In genomic region chr15:101007236-101007635, GRCm38 (mm10) we compare ENCODE assay signal across 12 mouse cellular contexts. TPM values are rescaled to one million over a fixed set of nuclear protein-coding genes. Genes with fewer than 3 reads are reported as not detected.
A peak's percentile ranks its signal among the peaks of the same experiment; 100 is the strongest.
DNase-seq lines count a peak whose midpoint lies in the region; ATAC-seq and TF ChIP-seq lines count a peak whose summit lies in the region.
"Had no signal": no experiment of that assay in that cellular context is flagged by ENCODE, and none has a peak within 500 bp of the region (broad histone marks: within the 10 kb centered on the region; RNA-seq: fewer than 3 reads in every experiment).

No protein-coding gene starts in this region.

- no peak for TF ChIP-seq CTCF in gastrocnemius, adult 2 months (IDR thresholded peaks at IDR 0.05)

- no peak for DNase-seq in heart, postnatal 4 days
- no peak for DNase-seq in liver
- DNase-seq in embryonic facial prominence, embryonic 10.5 days (ENCODE audit: low spot score), result no peak
- no peak for DNase-seq in gastrocnemius, adult 2 months
- no peak for DNase-seq in cerebellum, adult 9-11 months
- DNase-seq: cerebellum, adult 8-10 months had no signal

- H3K27ac ChIP-seq in heart, embryonic 12.5 days (ENCODE audit: poor library complexity, severe bottlenecking), result no peak overlapping the region
- H3K27ac ChIP-seq in liver, embryonic 12.5 days, result no peak overlapping the region
- peak overlapping the region; percentile 63 for H3K27ac ChIP-seq in embryonic facial prominence, embryonic 10.5 days (replicated peaks)
- no peak overlapping the region for H3K27ac ChIP-seq in limb, embryonic 13.5 days
- no peak overlapping the region for H3K27ac ChIP-seq in gastrocnemius, adult 2 months

- intact Hi-C loops in gastrocnemius, adult 2 months (cut with DNase I), result no loop called here

- no peak overlapping the region for H3K9ac ChIP-seq in heart, embryonic 12.5 days
- no peak overlapping the region for H3K9ac ChIP-seq in liver, embryonic 12.5 days
- no peak overlapping the region for H3K9ac ChIP-seq in limb, embryonic 13.5 days

- no peaks in the 10 kb centered on the region for H3K9me3 ChIP-seq in heart, embryonic 12.5 days (replicated peaks)
- H3K9me3 ChIP-seq in liver, embryonic 12.5 days (replicated peaks), result no peaks in the 10 kb centered on the region
- H3K9me3 ChIP-seq in embryonic facial prominence, embryonic 10.5 days, result no peaks in the 10 kb centered on the region
- H3K9me3 ChIP-seq in limb, embryonic 13.5 days, result no peaks in the 10 kb centered on the region

- peaks cover 23% of the 10 kb centered on the region; the same call in 1 of the 2 replicates for H3K27me3 ChIP-seq in heart, embryonic 12.5 days (replicated peaks)
- peaks cover 52% of the 10 kb centered on the region for H3K27me3 ChIP-seq in liver, embryonic 12.5 days (replicated peaks)
- H3K27me3 ChIP-seq in embryonic facial prominence, embryonic 10.5 days (replicated peaks; ENCODE audit: low read depth, poor library complexity, severe bottlenecking), result peaks cover 8% of the 10 kb centered on the region; the same call in 1 of the 2 replicates
- no peaks in the 10 kb centered on the region for H3K27me3 ChIP-seq in limb, embryonic 13.5 days

- WGBS in heart, embryonic 12.5 days, result 75% methylated on average over 7 of the region's 7 CpGs
- WGBS in liver, embryonic 12.5 days (ENCODE audit: insufficient replicate concordance), result 53% methylated on average over 7 of the region's 7 CpGs
- WGBS in embryonic facial prominence, embryonic 10.5 days, result 77% methylated on average over 7 of the region's 7 CpGs
- 60% methylated on average over 7 of the region's 7 CpGs for WGBS in limb, embryonic 13.5 days

- no peaks in the 10 kb centered on the region for H3K36me3 ChIP-seq in heart, embryonic 12.5 days
- no peaks in the 10 kb centered on the region for H3K36me3 ChIP-seq in liver, embryonic 12.5 days
- H3K36me3 ChIP-seq in embryonic facial prominence, embryonic 10.5 days (replicated peaks), result no peaks in the 10 kb centered on the region
- H3K36me3 ChIP-seq in limb, embryonic 13.5 days, result no peaks in the 10 kb centered on the region

- ATAC-seq in heart, embryonic 12.5 days (ENCODE audit: insufficient number of reproducible peaks, low FRiP score), result no peak
- no peak for ATAC-seq in liver, embryonic 12.5 days
- ATAC-seq in limb, embryonic 13.5 days (ENCODE audit: low FRiP score, low read depth), result no peak

- peak overlapping the region; percentile 48; the same call in 1 of the 2 replicates for H3K4me3 ChIP-seq in heart, embryonic 12.5 days
- no peak overlapping the region for H3K4me3 ChIP-seq in liver, embryonic 12.5 days
- peak overlapping the region; percentile 62 for H3K4me3 ChIP-seq in embryonic facial prominence, embryonic 10.5 days
- peak overlapping the region; percentile 51; the same call in 1 of the 2 replicates for H3K4me3 ChIP-seq in limb, embryonic 13.5 days
- H3K4me3 ChIP-seq in gastrocnemius, adult 2 months, result no peak overlapping the region

- H3K4me1 ChIP-seq in heart, embryonic 12.5 days (replicated peaks), result peaks cover 7% of the 10 kb centered on the region
- no peaks in the 10 kb centered on the region for H3K4me1 ChIP-seq in liver, embryonic 12.5 days
- H3K4me1 ChIP-seq in embryonic facial prominence, embryonic 10.5 days, result peaks cover 17% of the 10 kb centered on the region
- H3K4me1 ChIP-seq in limb, embryonic 13.5 days, result 0 out of 2 replicates have a peak, but pooled peaks cover 13% of the 10 kb centered on the region

- peak overlapping the region; percentile 78 for H3K4me2 ChIP-seq in heart, embryonic 12.5 days
- peak overlapping the region; percentile 53; the same call in 1 of the 2 replicates for H3K4me2 ChIP-seq in liver, embryonic 12.5 days
- peak overlapping the region; percentile 67 for H3K4me2 ChIP-seq in limb, embryonic 13.5 days (replicated peaks)

RNA-seq across cellular contexts. Expression of gene Gm47841, which starts 40.0 kb away (rescaled TPM):
- polyA plus RNA-seq in heart, embryonic 12.5 days (2016; fragmentation: Nextera tagmentation; extraction: Ambion mirVana), result not detected in 2 replicates
- under 1 TPM; 0.26 to 0.68 TPM for total RNA-seq in heart, postnatal 4 days (2021)
- polyA plus RNA-seq in liver, embryonic 12.5 days (2016; fragmentation: Nextera tagmentation; extraction: Ambion mirVana), result not detected in 2 replicates
- not detected in 2 replicates for polyA plus RNA-seq in embryonic facial prominence, embryonic 10.5 days (2016; fragmentation: Nextera tagmentation; extraction: Ambion mirVana)
- polyA plus RNA-seq in limb, embryonic 13.5 days (2015; fragmentation: Nextera tagmentation; extraction: Ambion mirVana), result not detected in 2 replicates
- not detected for total RNA-seq in gastrocnemius, adult 2 months (2021)
- total RNA-seq: neutrophil, adult 5-6 weeks had no signal
- polyA plus RNA-seq: frontal cortex, adult 2 months; liver, embryonic 16.5 days had no signal

Comparison
In these comparisons a context has a peak if more than half of its experiments do, and no peak if none do; other contexts are left out.
1. H3K4me3 ChIP-seq: peak in heart, embryonic 12.5 days (single experiment), embryonic facial prominence, embryonic 10.5 days (single experiment) and limb, embryonic 13.5 days (single experiment); none in liver, embryonic 12.5 days (single experiment) and gastrocnemius, adult 2 months (single experiment).
2. Peak in every context shown above with its lines, with median percentiles within 50 percentile points of each other: H3K4me2 ChIP-seq.